In genomic region chr19:32573259-32573658, GRCm38 (mm10) we compare ENCODE assay signal across 17 mouse cellular contexts. TPM values are rescaled to one million over a fixed set of nuclear protein-coding genes. Genes with fewer than 3 reads are reported as not detected.
A peak's percentile ranks its signal among the peaks of the same experiment; 100 is the strongest.
DNase-seq lines count a peak whose midpoint lies in the region; ATAC-seq and TF ChIP-seq lines count a peak whose summit lies in the region.
"Had no signal": no experiment of that assay in that cellular context is flagged by ENCODE, and none has a peak within 500 bp of the region (broad histone marks: within the 10 kb centered on the region; RNA-seq: fewer than 3 reads in every experiment).

No protein-coding gene starts in this region.

- 25% methylated on average over 6 of the region's 6 CpGs for WGBS in liver, adult 2 months
- WGBS in stomach, embryonic 15.5 days = 76% methylated on average over 6 of the region's 6 CpGs
- WGBS in hindbrain, embryonic 13.5 days = 90% methylated on average over 6 of the region's 6 CpGs

- DNase-seq in adrenal gland, postnatal 14 days = peak; percentile 51
- no peak for DNase-seq in adrenal gland, postnatal 4 days (ENCODE audit: low spot score in 2 of 2)
- DNase-seq in lung, postnatal 36 days = peak; percentile 24
- no peak for DNase-seq in lung, postnatal 4 days
- DNase-seq in liver, adult 2 months (ENCODE audit: extremely low read depth, low read depth, low spot score) = peak; percentile 93
- DNase-seq in cerebellum, postnatal 36 days = no peak
- DNase-seq: cerebellum, adult 2 months; lung, postnatal 10 days; retina, postnatal 1 day; thymus, postnatal 4 days had no signal

- TF ChIP-seq CTCF in liver, adult 2 months (IDR thresholded peaks at IDR 0.05; ENCODE audit: low read depth, low read length) = no peak

- peaks cover 9% of the 10 kb centered on the region for H3K4me1 ChIP-seq in liver, adult 2 months (ENCODE audit: control insufficient read depth, insufficient read depth, low read length)
- no peaks in the 10 kb centered on the region for H3K4me1 ChIP-seq in stomach, embryonic 15.5 days
- peaks cover 7% of the 10 kb centered on the region for H3K4me1 ChIP-seq in hindbrain, embryonic 13.5 days (replicated peaks)
- H3K4me1 ChIP-seq: embryonic facial prominence, embryonic 15.5 days; forebrain, embryonic 13.5 days; hindbrain, embryonic 15.5 days; neural tube, embryonic 15.5 days had no signal

- H3K27ac ChIP-seq in liver, adult 2 months (replicated peaks; ENCODE audit: insufficient read depth, low read depth, low read length) = peak overlapping the region; percentile 69
- H3K27ac ChIP-seq in stomach, embryonic 15.5 days = no peak overlapping the region
- H3K27ac ChIP-seq in hindbrain, embryonic 13.5 days = no peak overlapping the region
- H3K27ac ChIP-seq: embryonic facial prominence, embryonic 15.5 days; forebrain, embryonic 13.5 days; hindbrain, embryonic 15.5 days; midbrain, embryonic 12.5 days; neural tube, embryonic 15.5 days had no signal

- no peaks in the 10 kb centered on the region for H3K9me3 ChIP-seq in stomach, embryonic 15.5 days
- H3K9me3 ChIP-seq in hindbrain, embryonic 13.5 days = no peaks in the 10 kb centered on the region
- H3K9me3 ChIP-seq: embryonic facial prominence, embryonic 15.5 days; forebrain, embryonic 13.5 days; hindbrain, embryonic 15.5 days; midbrain, embryonic 12.5 days; neural tube, embryonic 15.5 days had no signal

- no peaks in the 10 kb centered on the region for H3K27me3 ChIP-seq in liver, adult 2 months (ENCODE audit: control insufficient read depth, insufficient read depth, low read length)
- no peaks in the 10 kb centered on the region for H3K27me3 ChIP-seq in stomach, embryonic 15.5 days (replicated peaks)
- no peaks in the 10 kb centered on the region for H3K27me3 ChIP-seq in hindbrain, embryonic 13.5 days
- H3K27me3 ChIP-seq: embryonic facial prominence, embryonic 15.5 days; forebrain, embryonic 13.5 days; hindbrain, embryonic 15.5 days; midbrain, embryonic 12.5 days; neural tube, embryonic 15.5 days had no signal

- TF ChIP-seq POLR2A in liver, adult 2 months (IDR thresholded peaks at IDR 0.05; ENCODE audit: extremely low read depth, insufficient read depth, low read length) = no peak

- no peak overlapping the region for H3K9ac ChIP-seq in liver, adult 2 months (ENCODE audit: low read depth, low read length)
- no peak overlapping the region for H3K9ac ChIP-seq in stomach, embryonic 15.5 days
- no peak overlapping the region for H3K9ac ChIP-seq in hindbrain, embryonic 13.5 days
- H3K9ac ChIP-seq: embryonic facial prominence, embryonic 15.5 days; forebrain, embryonic 13.5 days; hindbrain, embryonic 15.5 days; midbrain, embryonic 12.5 days; neural tube, embryonic 15.5 days had no signal

- H3K36me3 ChIP-seq in liver, adult 2 months (ENCODE audit: control insufficient read depth, insufficient read depth, low read length) = no peaks in the 10 kb centered on the region
- H3K36me3 ChIP-seq in stomach, embryonic 15.5 days = no peaks in the 10 kb centered on the region
- H3K36me3 ChIP-seq in hindbrain, embryonic 13.5 days = no peaks in the 10 kb centered on the region
- H3K36me3 ChIP-seq: embryonic facial prominence, embryonic 15.5 days; hindbrain, embryonic 15.5 days; midbrain, embryonic 12.5 days; neural tube, embryonic 15.5 days had no signal

- H3K4me2 ChIP-seq in stomach, embryonic 15.5 days = no peak overlapping the region
- H3K4me2 ChIP-seq in hindbrain, embryonic 13.5 days = no peak overlapping the region
- H3K4me2 ChIP-seq: embryonic facial prominence, embryonic 15.5 days; forebrain, embryonic 13.5 days; hindbrain, embryonic 15.5 days; midbrain, embryonic 12.5 days; neural tube, embryonic 15.5 days had no signal

- H3K4me3 ChIP-seq in liver, adult 2 months (ENCODE audit: insufficient read depth, low read depth, low read length) = no peak overlapping the region
- H3K4me3 ChIP-seq in stomach, embryonic 15.5 days (replicated peaks) = no peak overlapping the region
- no peak overlapping the region for H3K4me3 ChIP-seq in hindbrain, embryonic 13.5 days
- H3K4me3 ChIP-seq: embryonic facial prominence, embryonic 15.5 days; forebrain, embryonic 13.5 days; hindbrain, embryonic 15.5 days; midbrain, embryonic 12.5 days; neural tube, embryonic 15.5 days had no signal

- no peaks in the 10 kb centered on the region for H3K79me2 ChIP-seq in liver, adult 2 months (ENCODE audit: control insufficient read depth, insufficient read depth, low read length)

- 0 out of 2 replicates have a peak, but pooled peaks have one; percentile 18 for ATAC-seq in stomach, embryonic 15.5 days (ENCODE audit: insufficient read depth, low FRiP score, low read depth)
- no peak for ATAC-seq in hindbrain, embryonic 13.5 days (ENCODE audit: low FRiP score)
- ATAC-seq: forebrain, embryonic 13.5 days had no signal

RNA-seq across cellular contexts. Expression of gene Papss2, which starts 22.3 kb away (rescaled TPM):
- 27.7 and 36.4 TPM in 2 replicates for total RNA-seq in adrenal gland, postnatal 14 days (2021)
- total RNA-seq in adrenal gland, postnatal 4 days (2021) = 10 to 100 TPM; 20.7 to 26.6 TPM
- total RNA-seq in liver, adult 2 months (2014; rRNA removed) = 211 and 223 TPM in 2 replicates
- polyA plus RNA-seq in liver, adult 2 months (2012; rRNA removed) = 75.1 and 86.7 TPM in 2 replicates
- polyA plus RNA-seq in stomach, embryonic 15.5 days (2015; fragmentation: Nextera tagmentation; extraction: Ambion mirVana) = 9.3 and 10.8 TPM in 2 replicates
- 1.1 and 1.2 TPM in 2 replicates for polyA plus RNA-seq in hindbrain, embryonic 13.5 days (2015; fragmentation: Nextera tagmentation; extraction: Ambion mirVana)

Comparison
In these comparisons a context has a peak if more than half of its experiments do, and no peak if none do; other contexts are left out.
1. DNase-seq: peak in adrenal gland, postnatal 14 days (single experiment), lung, postnatal 36 days (single experiment) and liver, adult 2 months (single experiment); none in adrenal gland, postnatal 4 days (0 of 2), lung, postnatal 4 days (0 of 2) and cerebellum, postnatal 36 days (0 of 2).